Mouse (Mus musculus) right cerebral cortex, adult 2 months (tissue): ENCODE measurements around the gene Limd1.

ENCODE experiments used
- DNase-seq, 2 experiments: peaks; one replicate each; pipeline ENCODE4 v3.0.0; 2021 to 2022; ENCODE audit warnings: low spot score in 2 of 2

Gene Limd1

GRCm38 (mm10) chr9:123515087-123515486 is 36.6 kb downstream of the Limd1 start:
- no peak for DNase-seq

- DNase-seq: no peak
Observed at GRCm38 (mm10) chr9:123516641-123517385, 38.3 kb downstream of the Limd1 start.

- DNase-seq: no peak
Observed at GRCm38 (mm10) chr9:123518969-123519894, 40.7 kb downstream of the Limd1 start.

- no peak for DNase-seq
Observed at GRCm38 (mm10) chr9:123520735-123521134, 42.2 kb downstream of the Limd1 start.

- no peak for DNase-seq
Observed at GRCm38 (mm10) chr9:123523676-123524075, 45.2 kb downstream of the Limd1 start.

- peak; percentile 63 to 76 for DNase-seq
Observed at GRCm38 (mm10) chr9:123525095-123525494, 46.6 kb downstream of the Limd1 start.

- DNase-seq: no peak
Observed at GRCm38 (mm10) chr9:123526502-123526901, 48.0 kb downstream of the Limd1 start.

- DNase-seq: no peak
Observed at GRCm38 (mm10) chr9:123528087-123528925, 49.8 kb downstream of the Limd1 start.

GRCm38 (mm10) chr9:123528926-123529295 is 50.4 kb downstream of the Limd1 start:
- DNase-seq: peak in 1 of 2 experiments; percentile 63

- DNase-seq: peak; percentile 98
Observed at GRCm38 (mm10) chr9:123529392-123530157, 51.1 kb downstream of the Limd1 start, which contains the start of gene Sacm1l. Sacm1l (plus strand) TSS chr9:123529759.

- DNase-seq: no peak
Observed at GRCm38 (mm10) chr9:123530158-123530475, 51.6 kb downstream of the Limd1 start.

GRCm38 (mm10) chr9:123530566-123531130 is 52.1 kb downstream of the Limd1 start:
- DNase-seq: no peak

- DNase-seq: no peak
Observed at GRCm38 (mm10) chr9:123531234-123531633, 52.7 kb downstream of the Limd1 start.

GRCm38 (mm10) chr9:123536613-123537012 is 58.1 kb downstream of the Limd1 start:
- DNase-seq: no peak

- DNase-seq: no peak
Observed at GRCm38 (mm10) chr9:123538189-123538588, 59.7 kb downstream of the Limd1 start.

GRCm38 (mm10) chr9:123539093-123539492 is 60.6 kb downstream of the Limd1 start:
- DNase-seq: no peak

GRCm38 (mm10) chr9:123539823-123540222 is 61.3 kb downstream of the Limd1 start:
- DNase-seq: no peak

- no peak for DNase-seq
Observed at GRCm38 (mm10) chr9:123554599-123554998, 76.1 kb downstream of the Limd1 start.
